Mouse (Mus musculus) adrenal gland, postnatal 25 days (tissue): ENCODE results near the gene St3gal2. TPM values are rescaled to one million over a fixed set of nuclear protein-coding genes. Genes with fewer than 3 reads are reported as not detected.
A peak's percentile ranks its signal among the peaks of the same experiment; 100 is the strongest.
"Not testable (repeated sequence)": the region's sequence is repeated elsewhere in the genome, so short reads cannot be mapped to it uniquely, and the experiment has no call there.

ENCODE experiments used
- DNase-seq: peaks from one replicate; pipeline ENCODE4 v3.0.0; 2021; ENCODE audit warnings: mixed read lengths
- total RNA-seq: library from RNA; stranded (reverse); gene quantifications from 2 replicates; pipeline ENCODE4 v1.2.3, GENCODE M21; 2021

Gene St3gal2
- total RNA-seq, 1 experiment from 2014 or later, result 20.4 TPM

GRCm38 (mm10) chr8:110911576-110912570 is 7.8 kb upstream of the St3gal2 start:
- no peak for DNase-seq

GRCm38 (mm10) chr8:110917415-110917814 is 2.3 kb upstream of the St3gal2 start:
- peak; percentile 77 for DNase-seq

GRCm38 (mm10) chr8:110918027-110918426 is 1.7 kb upstream of the St3gal2 start:
- no peak for DNase-seq

GRCm38 (mm10) chr8:110918460-110918859 is 1.3 kb upstream of the St3gal2 start:
- DNase-seq, result no peak

- DNase-seq, result no peak
Observed at GRCm38 (mm10) chr8:110920032-110920772, 480 bp downstream of the St3gal2 start.

GRCm38 (mm10) chr8:110920773-110921277 is 1.1 kb downstream of the St3gal2 start:
- no peak for DNase-seq

GRCm38 (mm10) chr8:110921492-110922230 is 1.9 kb downstream of the St3gal2 start:
- DNase-seq, result peak; percentile 20

- no peak for DNase-seq
Observed at GRCm38 (mm10) chr8:110925691-110926140, 6.0 kb downstream of the St3gal2 start.

- DNase-seq, result no peak
Observed at GRCm38 (mm10) chr8:110926690-110927089, 7.0 kb downstream of the St3gal2 start.

GRCm38 (mm10) chr8:110928435-110928834 is 8.7 kb downstream of the St3gal2 start:
- DNase-seq, result no peak

- no peak for DNase-seq
Observed at GRCm38 (mm10) chr8:110929066-110929465, 9.3 kb downstream of the St3gal2 start.

GRCm38 (mm10) chr8:110929672-110930071 is 9.9 kb downstream of the St3gal2 start:
- not testable (repeated sequence) for DNase-seq

GRCm38 (mm10) chr8:110931176-110931939 is 11.6 kb downstream of the St3gal2 start:
- peak; percentile 53 for DNase-seq

- no peak for DNase-seq
Observed at GRCm38 (mm10) chr8:110932444-110932843, 12.7 kb downstream of the St3gal2 start.

GRCm38 (mm10) chr8:110933272-110933671 is 13.6 kb downstream of the St3gal2 start:
- DNase-seq, result no peak

- DNase-seq, result no peak
Observed at GRCm38 (mm10) chr8:110936217-110936616, 16.5 kb downstream of the St3gal2 start.

GRCm38 (mm10) chr8:110938882-110939589 is 19.3 kb downstream of the St3gal2 start:
- DNase-seq, result peak; percentile 25

GRCm38 (mm10) chr8:110940682-110941452 is 21.1 kb downstream of the St3gal2 start:
- no peak for DNase-seq

- DNase-seq, result peak; percentile 75
Observed at GRCm38 (mm10) chr8:110941453-110941948, 21.8 kb downstream of the St3gal2 start.
